ENCODE assay signal across 31 mouse cellular contexts in genomic region chr1:134381051-134381450, GRCm38 (mm10). TPM values are rescaled to one million over a fixed set of nuclear protein-coding genes. Genes with fewer than 3 reads are reported as not detected.
DNase-seq lines count a peak whose midpoint lies in the region; ATAC-seq and TF ChIP-seq lines count a peak whose summit lies in the region.
"Had no signal": no experiment of that assay in that cellular context is flagged by ENCODE, and none has a peak within 500 bp of the region (broad histone marks: within the 10 kb centered on the region; RNA-seq: fewer than 3 reads in every experiment).

No protein-coding gene starts in this region.

- TF ChIP-seq POLR2A in ES-Bruce4 (IDR thresholded peaks at IDR 0.05; ENCODE audit: insufficient read depth, low read length): no peak

- no peak for DNase-seq in heart, postnatal 36 days
- DNase-seq in kidney, postnatal 0 days (ENCODE audit: low spot score): peak; percentile 55
- DNase-seq in kidney, adult 18-20 months: no peak
- no peak for DNase-seq in layer of hippocampus, adult 11-12 months (ENCODE audit: low spot score)
- DNase-seq: adrenal gland, postnatal 25 days; cerebellum, adult 18-20 months; cerebellum, postnatal 36 days; kidney, adult 11 months; liver; retina, postnatal 1 day had no signal

- no peak overlapping the region for H3K4me3 ChIP-seq in heart, embryonic 15.5 days
- H3K4me3 ChIP-seq in kidney, postnatal 0 days (replicated peaks; ENCODE audit: low read depth, low read length): no peak overlapping the region
- no peak overlapping the region for H3K4me3 ChIP-seq in ES-Bruce4 (ENCODE audit: low read depth, low read length)
- H3K4me3 ChIP-seq in brown adipose tissue, adult 24 weeks (ENCODE audit: insufficient read depth, low read depth, low read length): no peak overlapping the region

- peaks cover 9% of the 10 kb centered on the region; the same call in 1 of the 2 replicates for H3K4me1 ChIP-seq in heart, embryonic 15.5 days (replicated peaks)
- H3K4me1 ChIP-seq in kidney, postnatal 0 days (replicated peaks; ENCODE audit: insufficient read depth, low read length): no peaks in the 10 kb centered on the region
- H3K4me1 ChIP-seq in ES-Bruce4 (ENCODE audit: control insufficient read depth, insufficient read depth, low read length): peaks cover 2% of the 10 kb centered on the region
- H3K4me1 ChIP-seq in brown adipose tissue, adult 24 weeks (ENCODE audit: control insufficient read depth, insufficient read depth, insufficient read length, low read length): 0 out of 2 replicates have a peak, but pooled peaks cover 6% of the 10 kb centered on the region

- peak overlapping the region; percentile 65; the same call in 1 of the 2 replicates for H3K4me2 ChIP-seq in heart, embryonic 15.5 days
- no peak overlapping the region; the same call in 1 of the 2 replicates for H3K4me2 ChIP-seq in kidney, postnatal 0 days (ENCODE audit: low read length)

- WGBS in heart, embryonic 15.5 days: 78% methylated on average over 2 of the region's 2 CpGs
- 61% methylated on average over 2 of the region's 2 CpGs for WGBS in kidney, postnatal 0 days

- no peak for TF ChIP-seq CTCF in kidney, postnatal 0 days (IDR thresholded peaks at IDR 0.05; ENCODE audit: low read depth)
- no peak for TF ChIP-seq CTCF in ES-Bruce4 (IDR thresholded peaks at IDR 0.05; ENCODE audit: low read depth, low read length)

- no peak for ATAC-seq in heart, embryonic 15.5 days (replicated peaks; ENCODE audit: insufficient number of reproducible peaks, insufficient read depth, low FRiP score, low read depth)
- ATAC-seq in kidney, postnatal 0 days (replicated peaks; ENCODE audit: low FRiP score, low read depth): no peak
- ATAC-seq: activated CD4-positive, CD25-positive, alpha-beta regulatory T cell, adult 4 months; hindbrain, embryonic 16.5 days; Patski had no signal

- H3K9me3 ChIP-seq in heart, embryonic 15.5 days (replicated peaks): no peaks in the 10 kb centered on the region
- no peaks in the 10 kb centered on the region for H3K9me3 ChIP-seq in kidney, postnatal 0 days (replicated peaks; ENCODE audit: low read length)
- 0 out of 2 replicates have a peak, but pooled peaks cover 3% of the 10 kb centered on the region for H3K9me3 ChIP-seq in ES-Bruce4 (replicated peaks; ENCODE audit: control insufficient read depth, insufficient read depth, low read length, poor library complexity, severe bottlenecking)
- H3K9me3 ChIP-seq: midbrain, embryonic 10.5 days; stomach, embryonic 15.5 days had no signal

- TF ChIP-seq EP300 in ES-Bruce4 (IDR thresholded peaks at IDR 0.05; ENCODE audit: insufficient read depth, low read depth, low read length): no peak

- intact Hi-C loops in heart, postnatal 36 days (cut with DNase I): loop anchor here (5.0 kb wide), 1 partner anchor 36 kb away; the partner anchor contains the start of gene Adipor1

- no peak overlapping the region for H3K27ac ChIP-seq in heart, embryonic 15.5 days
- no peak overlapping the region for H3K27ac ChIP-seq in kidney, postnatal 0 days
- H3K27ac ChIP-seq in ES-Bruce4 (ENCODE audit: insufficient read depth, low read length): 0 out of 2 replicates have a peak overlapping the region, but pooled peaks have one; percentile 18
- peak overlapping the region; percentile 91 for H3K27ac ChIP-seq in brown adipose tissue, adult 24 weeks (replicated peaks; ENCODE audit: low read depth, low read length)
- H3K27ac ChIP-seq: macrophage; midbrain, embryonic 10.5 days; stomach, embryonic 15.5 days had no signal

- no peaks in the 10 kb centered on the region for H3K36me3 ChIP-seq in heart, embryonic 15.5 days
- H3K36me3 ChIP-seq in kidney, postnatal 0 days (ENCODE audit: insufficient read depth, low read length): no peaks in the 10 kb centered on the region
- no peaks in the 10 kb centered on the region for H3K36me3 ChIP-seq in ES-Bruce4 (ENCODE audit: control insufficient read depth, insufficient read depth, low read length, poor library complexity, severe bottlenecking)
- H3K36me3 ChIP-seq: midbrain, embryonic 10.5 days; stomach, embryonic 15.5 days had no signal

- no peaks in the 10 kb centered on the region; the same call in 1 of the 2 replicates for H3K27me3 ChIP-seq in heart, embryonic 15.5 days
- no peaks in the 10 kb centered on the region for H3K27me3 ChIP-seq in kidney, postnatal 0 days (ENCODE audit: insufficient read depth, low read length)
- no peaks in the 10 kb centered on the region for H3K27me3 ChIP-seq in ES-Bruce4 (ENCODE audit: control insufficient read depth, insufficient read depth, low read length, poor library complexity, severe bottlenecking)
- H3K27me3 ChIP-seq: stomach, embryonic 15.5 days had no signal

- no peak overlapping the region for H3K9ac ChIP-seq in heart, embryonic 15.5 days
- H3K9ac ChIP-seq in kidney, postnatal 0 days (ENCODE audit: low read depth, low read length): no peak overlapping the region
- peak overlapping the region; percentile 58; the same call in 1 of the 2 replicates for H3K9ac ChIP-seq in ES-Bruce4 (ENCODE audit: low read depth, poor library complexity, severe bottlenecking)
- H3K9ac ChIP-seq: stomach, embryonic 15.5 days had no signal

RNA-seq across cellular contexts. Expression of gene 4933406M09Rik, which starts 4.7 kb away (rescaled TPM):
- not detected in 2 replicates for polyA plus RNA-seq in heart, embryonic 15.5 days (2015; fragmentation: Nextera tagmentation; extraction: Ambion mirVana)
- not detected for total RNA-seq in heart, postnatal 36 days (2021)
- polyA plus RNA-seq in kidney, postnatal 0 days (2015; fragmentation: Nextera tagmentation; extraction: Ambion mirVana): not detected in 2 replicates
- polyA plus RNA-seq in ES-Bruce4 (2011; ENCODE audit: insufficient read depth, insufficient read length, low read depth, missing spikeins): not detected in 2 replicates
- polyA plus RNA-seq in brown adipose tissue, adult 24 weeks (2012; ENCODE audit: insufficient read depth, insufficient read length, missing spikeins): not detected in 2 replicates
- total RNA-seq: adrenal gland, postnatal 25 days; gastrocnemius, adult 8-10 months; granulocyte monocyte progenitor cell, adult 5-6 weeks; heart, postnatal 25 days; layer of hippocampus, adult 18-20 months; layer of hippocampus, postnatal 25 days; left cerebral cortex, postnatal 10 days; midbrain, postnatal 0 days had no signal
- polyA plus RNA-seq: activated CD4-positive, CD25-positive, alpha-beta regulatory T cell, adult 4 months; C2C12; forebrain, embryonic 11.5 days; liver, embryonic 16.5 days; macrophage; midbrain, embryonic 10.5 days; midbrain, postnatal 0 days; Patski; stomach, embryonic 15.5 days; thymus, postnatal 0 days; urinary bladder, adult 2 months had no signal

RNA-seq across cellular contexts. Expression of gene Tmem183a, which starts 19.3 kb away (rescaled TPM):
- 53.0 and 58.1 TPM in 2 replicates for polyA plus RNA-seq in heart, embryonic 15.5 days (2015; fragmentation: Nextera tagmentation; extraction: Ambion mirVana)
- 10 to 100 TPM; 21.6 to 22.1 TPM for total RNA-seq in heart, postnatal 36 days (2021)
- 56.7 and 65.7 TPM in 2 replicates for polyA plus RNA-seq in kidney, postnatal 0 days (2015; fragmentation: Nextera tagmentation; extraction: Ambion mirVana)
- polyA plus RNA-seq in ES-Bruce4 (2011; ENCODE audit: insufficient read depth, insufficient read length, low read depth, missing spikeins): 105 and 110 TPM in 2 replicates
- polyA plus RNA-seq in brown adipose tissue, adult 24 weeks (2012; ENCODE audit: insufficient read depth, insufficient read length, missing spikeins): 20.2 and 20.8 TPM in 2 replicates

RNA-seq across cellular contexts. Expression of gene Cyb5r1, which starts 24.3 kb away (rescaled TPM):
- polyA plus RNA-seq in heart, embryonic 15.5 days (2015; fragmentation: Nextera tagmentation; extraction: Ambion mirVana): 37.4 and 45.4 TPM in 2 replicates
- total RNA-seq in heart, postnatal 36 days (2021): 10 to 100 TPM; 26.1 to 27.0 TPM
- polyA plus RNA-seq in kidney, postnatal 0 days (2015; fragmentation: Nextera tagmentation; extraction: Ambion mirVana): 16.1 and 22.7 TPM in 2 replicates
- 70.8 and 81.3 TPM in 2 replicates for polyA plus RNA-seq in ES-Bruce4 (2011; ENCODE audit: insufficient read depth, insufficient read length, low read depth, missing spikeins)
- 21.2 and 26.5 TPM in 2 replicates for polyA plus RNA-seq in brown adipose tissue, adult 24 weeks (2012; ENCODE audit: insufficient read depth, insufficient read length, missing spikeins)

RNA-seq across cellular contexts. Expression of gene Adipor1, which starts 34.1 kb away (rescaled TPM):
- 139 and 142 TPM in 2 replicates for polyA plus RNA-seq in heart, embryonic 15.5 days (2015; fragmentation: Nextera tagmentation; extraction: Ambion mirVana)
- total RNA-seq in heart, postnatal 36 days (2021): 100 to 1,000 TPM; 137 to 143 TPM
- 94.4 and 95.6 TPM in 2 replicates for polyA plus RNA-seq in kidney, postnatal 0 days (2015; fragmentation: Nextera tagmentation; extraction: Ambion mirVana)
- polyA plus RNA-seq in ES-Bruce4 (2011; ENCODE audit: insufficient read depth, insufficient read length, low read depth, missing spikeins): 118 and 119 TPM in 2 replicates
- 94.9 and 119 TPM in 2 replicates for polyA plus RNA-seq in brown adipose tissue, adult 24 weeks (2012; ENCODE audit: insufficient read depth, insufficient read length, missing spikeins)

RNA-seq across cellular contexts. Expression of gene Ppfia4, which starts 48.3 kb away (rescaled TPM):
- polyA plus RNA-seq in heart, embryonic 15.5 days (2015; fragmentation: Nextera tagmentation; extraction: Ambion mirVana): 9.7 and 10.3 TPM in 2 replicates
- 1 to 10 TPM; 1.4 to 1.6 TPM for total RNA-seq in heart, postnatal 36 days (2021)
- 2.0 and 2.3 TPM in 2 replicates for polyA plus RNA-seq in kidney, postnatal 0 days (2015; fragmentation: Nextera tagmentation; extraction: Ambion mirVana)
- 8.8 and 11.0 TPM in 2 replicates for polyA plus RNA-seq in ES-Bruce4 (2011; ENCODE audit: insufficient read depth, insufficient read length, low read depth, missing spikeins)
- 1.7 TPM in 1 of 2 replicates, not detected in the other for polyA plus RNA-seq in brown adipose tissue, adult 24 weeks (2012; ENCODE audit: insufficient read depth, insufficient read length, missing spikeins)

Comparison
In these comparisons a context has a peak if more than half of its experiments do, and no peak if none do; other contexts are left out.
1. H3K27ac ChIP-seq: peak in ES-Bruce4 (single experiment) and brown adipose tissue, adult 24 weeks (single experiment); none in heart, embryonic 15.5 days (single experiment) and kidney, postnatal 0 days (single experiment).